Mouse (Mus musculus) bone marrow, adult 2 months (tissue): Measurements from ENCODE around the gene Bend6. TPM values are rescaled to one million over a fixed set of nuclear protein-coding genes. Genes with fewer than 3 reads are reported as not detected.
A peak's percentile ranks its signal among the peaks of the same experiment; 100 is the strongest.

ENCODE experiments used
- H3K27ac ChIP-seq: fragments of 200-500 bp; 2 replicates; pipeline ENCODE4 v1.5.1; 2012; ENCODE audit warnings: low read depth, mild to moderate bottlenecking, control low read depth, inconsistent platforms, low read length; ENCODE audit not compliant: control insufficient read depth, poor library complexity, insufficient read depth
- H3K4me1 ChIP-seq: fragments of 200-500 bp; 2 replicates; pipeline ENCODE4 v1.6.1; 2011; ENCODE audit warnings: low read length; ENCODE audit not compliant: control insufficient read depth, insufficient read depth
- H3K4me3 ChIP-seq: fragments of 200-500 bp; replicated peaks from 2 replicates; pipeline ENCODE3; 2011; ENCODE audit warnings: mild to moderate bottlenecking, low read depth, low read length, control low read depth; ENCODE audit not compliant: control insufficient read depth
- CTCF ChIP-seq: fragments of 200-500 bp; IDR thresholded peaks from 2 replicates; pipeline ENCODE4 v1.5.1; 2011; ENCODE audit warnings: low read length, control low read depth; ENCODE audit not compliant: control insufficient read depth, insufficient read depth
- POLR2A ChIP-seq: fragments of 200-500 bp; IDR thresholded peaks from 2 replicates; pipeline ENCODE4 v1.6.1; 2011; ENCODE audit warnings: low read depth, mild to moderate bottlenecking, control low read depth, low read length, borderline replicate concordance; ENCODE audit not compliant: control insufficient read depth
- WGBS: fragments of 180-500 bp; shearing (Covaris S2); methylation state at CpG from one replicate; pipeline ENCODE4 v1.1.7; 2018; 5-methylcytosine and 5-hydroxymethylcytosine counted together
- polyA plus RNA-seq: library from polyadenylated mRNA; stranded (reverse); fragments of >200 nt; gene quantifications from 2 replicates; pipeline ENCODE4 v1.2.4, GENCODE M21; 2011; ENCODE audit warnings: low replicate concordance; ENCODE audit not compliant: missing spikeins, insufficient read depth, insufficient read length

Bend6 gene
- polyA plus RNA-seq, 1 experiment = 1.6 TPM

DNA sequence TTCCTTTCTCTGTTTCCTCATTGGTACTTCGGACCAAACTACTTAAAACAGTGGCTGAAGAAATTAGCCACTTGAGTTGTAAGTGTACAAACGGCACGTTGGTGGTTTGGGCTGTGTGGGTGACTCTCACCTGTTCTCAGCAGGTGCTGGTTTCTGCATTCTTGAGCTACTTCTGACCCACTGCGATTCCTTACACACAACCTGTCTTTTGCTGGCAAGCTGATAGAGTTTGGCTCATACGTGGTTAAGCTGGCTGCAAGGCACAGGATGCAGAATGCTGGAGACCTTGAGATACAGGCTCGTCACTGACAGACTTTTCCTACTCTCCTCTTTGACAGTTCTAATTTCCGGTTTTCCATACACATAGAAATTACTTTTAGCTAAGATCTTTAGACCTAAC is 19.9 kb upstream of the Bend6 start:
- 85% methylated on average over 7 of the region's 7 CpGs for WGBS
- Histone ChIP-seq H3K27ac (no peak overlapping the region), H3K4me3 (no peak overlapping the region), H3K4me1 (no peaks in the 10 kb centered on the region)
- TF ChIP-seq CTCF = no peak
- TF ChIP-seq POLR2A = no peak

DNA sequence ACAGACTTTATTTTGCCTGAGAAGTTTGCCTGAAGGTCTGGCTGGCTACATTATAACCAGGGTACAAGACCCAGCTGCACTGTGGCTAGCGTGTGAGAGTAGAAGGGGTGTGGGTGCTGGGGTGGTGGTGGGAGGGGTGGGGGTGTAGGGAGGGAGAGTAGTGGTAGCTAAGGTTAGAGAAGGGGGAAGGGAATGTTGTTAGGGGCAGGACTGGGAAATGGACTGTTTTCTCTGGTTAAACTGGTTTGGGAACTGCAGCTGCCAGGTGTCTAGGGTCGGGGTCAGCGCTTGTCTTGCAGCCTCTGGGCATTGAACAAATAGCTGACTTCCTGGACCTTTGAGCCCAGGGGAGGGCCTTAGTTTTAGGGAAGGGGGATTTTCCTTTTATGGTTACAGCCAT is 17.7 kb upstream of the Bend6 start:
- no peak for TF ChIP-seq CTCF
- no peak for TF ChIP-seq POLR2A
- no peaks in the 10 kb centered on the region for H3K4me1 ChIP-seq
- H3K27ac ChIP-seq = no peak overlapping the region
- 70% methylated on average over 3 of the region's 3 CpGs for WGBS
- no peak overlapping the region for H3K4me3 ChIP-seq

- H3K27ac ChIP-seq = no peak overlapping the region
- no peaks in the 10 kb centered on the region; the same call in 1 of the 2 replicates for H3K4me1 ChIP-seq
- H3K4me3 ChIP-seq = no peak overlapping the region
- 71% methylated on average over 7 of the region's 7 CpGs for WGBS
- TF ChIP-seq POLR2A (no peak), CTCF (no peak)
These were observed 15.4 kb upstream of the Bend6 start for GRCm38 (mm10) chr1:33922975-33923374.

GRCm38 (mm10) chr1:33916554-33916953 is 8.9 kb upstream of the Bend6 start:
- Histone ChIP-seq H3K4me3 (no peak overlapping the region), H3K27ac (no peak overlapping the region), H3K4me1 (peaks cover 1% of the 10 kb centered on the region; the same call in 1 of the 2 replicates)
- WGBS = 18% methylated on average over 5 of the region's 5 CpGs
- TF ChIP-seq POLR2A (no peak), CTCF (no peak)

DNA sequence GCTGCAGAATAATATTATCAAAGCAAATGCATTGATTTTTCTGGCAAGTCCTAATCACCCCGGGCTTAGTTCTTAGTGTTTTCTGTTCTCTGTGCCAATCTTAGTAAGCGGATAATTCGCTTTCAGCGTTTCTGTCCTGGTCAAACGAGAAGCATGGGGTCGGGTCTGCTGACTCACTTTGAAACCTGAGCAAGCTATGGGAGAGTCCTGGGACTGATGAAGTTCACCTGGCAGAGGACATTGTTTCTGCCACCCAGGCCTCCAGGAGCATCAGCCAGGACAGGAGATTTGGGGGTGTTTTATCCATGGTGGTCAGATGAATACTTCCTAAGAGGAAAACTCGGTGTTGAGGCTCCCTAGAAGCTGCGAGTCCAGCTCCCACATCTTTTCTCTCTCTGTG is 4.0 kb upstream of the Bend6 start:
- Histone ChIP-seq H3K27ac (no peak overlapping the region), H3K4me1 (peaks cover 1% of the 10 kb centered on the region; the same call in 1 of the 2 replicates), H3K4me3 (no peak overlapping the region)
- WGBS = 73% methylated on average over 8 of the region's 8 CpGs
- TF ChIP-seq POLR2A (no peak), CTCF (no peak)

GRCm38 (mm10) chr1:33908191-33908962 is 761 bp upstream of the Bend6 start, which contains the start of gene Dst:
Gene Dst, plus strand, starts transcription at chr1:33908225.
- H3K4me1 ChIP-seq = no peaks in the 10 kb centered on the region; the same call in 1 of the 2 replicates
- WGBS = 4% methylated on average over 42 of the region's 44 CpGs
- TF ChIP-seq CTCF (no peak), POLR2A (no peak)

GRCm38 (mm10) chr1:33906927-33907326 is 689 bp downstream of the Bend6 start:
- H3K4me1 ChIP-seq = no peaks in the 10 kb centered on the region; the same call in 1 of the 2 replicates
- H3K4me3 ChIP-seq = no peak overlapping the region
- TF ChIP-seq POLR2A = no peak
- TF ChIP-seq CTCF = no peak
- 3% methylated on average over 20 of the region's 20 CpGs for WGBS
- no peak overlapping the region for H3K27ac ChIP-seq

More at GRCm38 (mm10) chr1:33908191-33908962, 761 bp upstream of the Bend6 start, which contains the start of gene Dst:
- no peak within 1 kb of the TSS; the same call in 1 of the 2 replicates for H3K27ac ChIP-seq
- peak within 1 kb of the TSS; percentile 1 for H3K4me3 ChIP-seq

GRCm38 (mm10) chr1:33906216-33906615 is 1.4 kb downstream of the Bend6 start:
- 28% methylated on average over 10 of the region's 10 CpGs for WGBS
- Histone ChIP-seq H3K4me3 (no peak overlapping the region), H3K4me1 (no peaks in the 10 kb centered on the region; the same call in 1 of the 2 replicates), H3K27ac (no peak overlapping the region)
- no peak for TF ChIP-seq CTCF
- TF ChIP-seq POLR2A = no peak
